Mouse (Mus musculus): ENCODE measurements around the gene Hist1h4c. TPM values are rescaled to one million over a fixed set of nuclear protein-coding genes. Genes with fewer than 3 reads are reported as not detected.
A peak's percentile ranks its signal among the peaks of the same experiment; 100 is the strongest.

Gene Hist1h4c
- polyA plus RNA-seq, 1 experiment from 2014 or later, result 3.2 TPM

DNA sequence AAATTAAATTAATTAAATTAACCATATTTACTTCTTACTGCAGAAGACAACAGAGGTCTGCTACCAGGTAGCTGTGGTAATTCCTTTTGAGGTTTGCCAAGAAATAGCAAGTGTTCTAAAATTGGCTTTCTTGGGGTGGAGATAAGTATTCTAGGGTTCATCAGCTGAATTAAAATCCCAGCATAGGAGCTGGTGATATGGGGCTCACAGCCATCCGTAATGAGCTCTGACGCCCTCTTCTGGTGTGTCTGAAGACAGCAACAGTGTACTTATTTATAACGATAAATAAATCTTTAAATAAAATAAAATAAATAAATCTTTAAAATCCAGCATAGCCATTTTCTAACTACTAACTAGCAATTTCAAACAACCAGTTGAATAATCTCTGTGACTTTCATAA lies 1.5 kb upstream of the Hist1h4c start:
- Histone ChIP-seq H3K4me1 (replicated peaks; ENCODE audit: control insufficient read depth, insufficient read depth) (no peaks in the 10 kb centered on the region), H3K36me3 (ENCODE audit: control insufficient read depth, insufficient read depth, low read length) (no peaks in the 10 kb centered on the region), H3K4me2 (replicated peaks; ENCODE audit: low read depth) (no peak overlapping the region), H3K9ac (ENCODE audit: low read length) (no peak overlapping the region), H3K9me3 (ENCODE audit: control insufficient read depth, low read length) (no peaks in the 10 kb centered on the region), H3K27ac (replicated peaks) (no peak overlapping the region), H3K27me3 (ENCODE audit: control insufficient read depth, insufficient read depth, low read length) (no peaks in the 10 kb centered on the region), H3K4me3 (ENCODE audit: low read depth, low read length) (no peak overlapping the region)
- DNase-seq (ENCODE audit: low spot score), result no peak
- no peak for ATAC-seq (ENCODE audit: low FRiP score, low TSS enrichment)
- 61% methylated on average over 3 of the region's 3 CpGs for WGBS
- peak; percentile 30 for TF ChIP-seq CTCF (IDR thresholded peaks at IDR 0.05; ENCODE audit: low read depth)
- TF ChIP-seq EP300 (optimal IDR thresholded peaks at IDR 0.05), result no peak

DNA sequence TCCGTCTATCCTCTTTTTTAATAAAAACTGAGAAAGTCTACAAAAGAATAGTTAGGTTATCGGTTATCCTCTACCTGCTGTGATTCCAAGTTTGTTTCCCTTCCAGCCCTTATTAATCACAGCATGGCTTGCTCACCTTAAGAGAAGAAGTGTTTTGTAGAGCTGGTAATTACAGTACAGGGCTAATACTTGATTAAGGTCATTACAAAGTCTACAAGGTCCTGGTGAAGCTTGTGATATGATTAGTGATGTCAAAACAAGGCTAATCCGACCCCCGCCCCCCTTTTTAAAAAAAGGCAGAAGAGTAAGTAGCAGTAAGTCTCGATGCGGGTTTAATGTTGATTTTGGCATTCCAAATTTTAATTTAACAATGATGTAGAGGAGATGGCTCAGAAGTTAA lies 742 bp upstream of the Hist1h4c start:
- Histone ChIP-seq H3K27ac (replicated peaks) (no peak overlapping the region), H3K4me3 (ENCODE audit: low read depth, low read length) (no peak overlapping the region), H3K27me3 (ENCODE audit: control insufficient read depth, insufficient read depth, low read length) (no peaks in the 10 kb centered on the region), H3K4me1 (replicated peaks; ENCODE audit: control insufficient read depth, insufficient read depth) (no peaks in the 10 kb centered on the region), H3K4me2 (replicated peaks; ENCODE audit: low read depth) (peak overlapping the region; percentile 45; the same call in 1 of the 2 replicates), H3K36me3 (ENCODE audit: control insufficient read depth, insufficient read depth, low read length) (no peaks in the 10 kb centered on the region), H3K9me3 (ENCODE audit: control insufficient read depth, low read length) (no peaks in the 10 kb centered on the region), H3K9ac (ENCODE audit: low read length) (0 out of 2 replicates have a peak overlapping the region, but pooled peaks have one; percentile 28)
- TF ChIP-seq CTCF (IDR thresholded peaks at IDR 0.05; ENCODE audit: low read depth) (no peak), EP300 (optimal IDR thresholded peaks at IDR 0.05) (no peak)
- DNase-seq (ENCODE audit: low spot score), result no peak
- no peak for ATAC-seq (ENCODE audit: low FRiP score, low TSS enrichment)
- WGBS, result 45% methylated on average over 6 of the region's 6 CpGs

DNA sequence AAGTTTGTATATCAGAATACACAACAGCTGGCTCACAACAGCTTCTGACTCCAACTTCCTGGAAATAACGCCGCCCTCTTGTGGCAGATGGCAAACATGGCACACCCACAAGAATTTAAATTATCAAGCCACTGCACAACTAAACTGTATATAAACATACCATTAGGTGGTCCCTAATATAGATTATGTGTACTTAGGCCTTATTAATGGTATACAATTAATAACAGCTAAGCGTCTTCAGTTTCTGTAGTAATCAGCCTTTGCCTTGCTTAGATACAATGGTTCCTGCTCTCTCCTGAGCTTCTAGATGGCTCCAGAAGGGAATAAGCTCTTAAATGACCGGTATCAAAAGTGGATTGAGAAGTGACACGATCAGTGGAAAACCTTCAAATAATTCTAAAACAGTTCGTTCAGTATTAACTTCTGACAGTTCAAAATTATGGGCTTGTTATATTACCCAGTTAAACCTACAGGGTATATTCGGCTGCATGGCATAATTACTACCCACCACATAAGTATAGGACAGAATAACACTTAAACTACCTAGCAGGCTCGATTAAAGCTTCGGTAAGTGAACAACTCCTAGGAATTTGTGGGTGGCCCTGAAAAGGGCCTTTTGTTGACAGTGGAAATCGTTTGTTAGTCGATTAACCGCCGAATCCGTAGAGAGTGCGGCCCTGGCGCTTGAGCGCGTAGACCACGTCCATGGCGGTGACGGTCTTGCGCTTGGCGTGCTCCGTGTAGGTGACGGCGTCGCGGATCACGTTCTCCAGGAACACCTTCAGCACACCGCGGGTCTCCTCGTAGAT lies 559 bp downstream of the Hist1h4c start:
- H3K4me2 ChIP-seq (replicated peaks; ENCODE audit: low read depth), result peak overlapping the region; percentile 63
- TF ChIP-seq CTCF (IDR thresholded peaks at IDR 0.05; ENCODE audit: low read depth), result peak; percentile 88
- TF ChIP-seq EP300 (optimal IDR thresholded peaks at IDR 0.05), result no peak
- ATAC-seq (ENCODE audit: low FRiP score, low TSS enrichment) (peak; percentile 3), DNase-seq (ENCODE audit: low spot score) (peak; percentile 70)
- peak overlapping the region; percentile 77 for H3K27ac ChIP-seq (replicated peaks)
- H3K27me3 ChIP-seq (ENCODE audit: control insufficient read depth, insufficient read depth, low read length), result no peaks in the 10 kb centered on the region
- no peaks in the 10 kb centered on the region for H3K36me3 ChIP-seq (ENCODE audit: control insufficient read depth, insufficient read depth, low read length)
- peak overlapping the region; percentile 40 for H3K4me3 ChIP-seq (ENCODE audit: low read depth, low read length)
- under 1% methylated on average over 21 of the region's 32 CpGs for WGBS
- no peaks in the 10 kb centered on the region for H3K9me3 ChIP-seq (ENCODE audit: control insufficient read depth, low read length)
- peak overlapping the region; percentile 61 for H3K9ac ChIP-seq (ENCODE audit: low read length)
- H3K4me1 ChIP-seq (replicated peaks; ENCODE audit: control insufficient read depth, insufficient read depth), result no peaks in the 10 kb centered on the region

DNA sequence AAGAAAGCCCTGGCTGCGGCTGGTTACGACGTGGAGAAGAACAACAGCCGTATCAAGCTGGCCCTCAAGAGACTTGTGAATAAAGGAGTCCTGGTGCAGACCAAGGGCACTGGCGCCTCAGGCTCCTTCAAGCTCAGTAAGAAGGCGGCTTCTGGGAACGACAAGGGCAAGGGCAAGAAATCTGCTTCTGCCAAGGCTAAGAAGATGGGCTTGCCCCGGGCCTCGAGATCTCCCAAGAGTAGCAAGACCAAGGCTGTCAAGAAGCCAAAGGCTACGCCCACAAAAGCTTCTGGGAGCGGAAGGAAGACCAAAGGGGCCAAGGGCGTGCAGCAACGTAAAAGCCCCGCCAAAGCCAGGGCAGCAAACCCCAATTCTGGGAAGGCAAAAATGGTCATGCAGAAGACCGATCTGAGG lies 2.2 kb downstream of the Hist1h4c start:
- no peak overlapping the region for H3K4me3 ChIP-seq (ENCODE audit: low read depth, low read length)
- H3K4me2 ChIP-seq (replicated peaks; ENCODE audit: low read depth), result no peak overlapping the region
- no peak overlapping the region for H3K9ac ChIP-seq (ENCODE audit: low read length)
- DNase-seq (ENCODE audit: low spot score), result no peak
- H3K4me1 ChIP-seq (replicated peaks; ENCODE audit: control insufficient read depth, insufficient read depth), result no peaks in the 10 kb centered on the region
- H3K27me3 ChIP-seq (ENCODE audit: control insufficient read depth, insufficient read depth, low read length), result no peaks in the 10 kb centered on the region
- H3K36me3 ChIP-seq (ENCODE audit: control insufficient read depth, insufficient read depth, low read length), result no peaks in the 10 kb centered on the region
- WGBS, result 67% methylated on average over 15 of the region's 15 CpGs
- no peak for ATAC-seq (ENCODE audit: low FRiP score, low TSS enrichment)
- TF ChIP-seq EP300 (optimal IDR thresholded peaks at IDR 0.05) (no peak), CTCF (IDR thresholded peaks at IDR 0.05; ENCODE audit: low read depth) (no peak)
- H3K27ac ChIP-seq (replicated peaks), result no peak overlapping the region
- H3K9me3 ChIP-seq (ENCODE audit: control insufficient read depth, low read length), result no peaks in the 10 kb centered on the region

DNA sequence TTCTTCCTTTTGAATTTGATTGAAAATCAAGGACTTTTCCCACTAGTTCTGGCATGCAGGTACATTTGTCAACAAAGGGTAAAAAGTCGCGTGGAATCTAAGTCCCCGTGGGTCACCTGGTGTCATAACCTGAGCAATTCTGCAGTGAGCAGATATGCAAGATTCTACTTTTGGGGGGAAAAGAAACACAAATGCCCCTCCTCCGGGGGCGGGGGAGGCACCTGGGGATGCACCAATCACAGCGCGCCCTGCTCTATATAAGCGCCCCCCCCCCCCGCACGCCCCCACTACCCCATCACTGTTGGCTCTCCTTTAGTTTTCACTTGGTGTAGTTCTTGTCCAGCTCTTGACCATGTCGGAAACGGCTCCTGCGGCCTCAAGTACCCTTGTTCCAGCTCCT lies 2.7 kb downstream of the Hist1h4c start, which contains the start of gene Hist1h1t:
Gene Hist1h1t, plus strand, starts transcription at position 301 of the 400 bp plus-strand sequence.
- Histone ChIP-seq H3K4me1 (replicated peaks; ENCODE audit: control insufficient read depth, insufficient read depth) (no peaks in the 10 kb centered on the region), H3K9ac (ENCODE audit: low read length) (no peak within 1 kb of the TSS), H3K4me2 (replicated peaks; ENCODE audit: low read depth) (no peak within 1 kb of the TSS), H3K27ac (replicated peaks) (no peak within 1 kb of the TSS), H3K36me3 (ENCODE audit: control insufficient read depth, insufficient read depth, low read length) (no peaks in the 10 kb centered on the region), H3K4me3 (ENCODE audit: low read depth, low read length) (no peak within 1 kb of the TSS), H3K9me3 (ENCODE audit: control insufficient read depth, low read length) (no peaks in the 10 kb centered on the region), H3K27me3 (ENCODE audit: control insufficient read depth, insufficient read depth, low read length) (no peaks in the 10 kb centered on the region)
- ATAC-seq (ENCODE audit: low FRiP score, low TSS enrichment) (no peak), DNase-seq (ENCODE audit: low spot score) (no peak)
- TF ChIP-seq CTCF (IDR thresholded peaks at IDR 0.05; ENCODE audit: low read depth), result no peak
- no peak for TF ChIP-seq EP300 (optimal IDR thresholded peaks at IDR 0.05)
- WGBS, result 57% methylated on average over 10 of the region's 13 CpGs

DNA sequence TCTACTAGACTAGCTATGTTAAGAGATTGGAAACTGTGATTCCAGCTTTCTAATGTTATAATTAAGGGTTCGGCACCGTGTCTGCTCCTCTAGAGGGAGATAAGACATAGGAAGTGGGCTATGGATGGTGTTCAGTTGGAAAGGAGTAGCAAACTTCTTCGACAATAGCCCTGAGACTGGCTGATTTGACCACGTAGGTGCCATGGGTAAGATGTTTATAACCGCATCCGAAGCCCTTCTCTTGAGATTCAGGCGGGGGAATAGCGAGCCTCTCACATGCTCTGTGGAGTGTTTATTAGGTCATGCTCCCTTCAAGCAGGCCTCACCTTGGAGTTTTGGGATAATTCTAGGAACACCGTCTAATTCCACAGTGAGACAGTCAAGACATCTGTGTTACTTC lies 3.3 kb downstream of the Hist1h4c start:
- H3K9ac ChIP-seq (ENCODE audit: low read length), result no peak overlapping the region
- H3K4me3 ChIP-seq (ENCODE audit: low read depth, low read length), result no peak overlapping the region
- no peaks in the 10 kb centered on the region for H3K27me3 ChIP-seq (ENCODE audit: control insufficient read depth, insufficient read depth, low read length)
- ATAC-seq (ENCODE audit: low FRiP score, low TSS enrichment), result no peak
- H3K4me2 ChIP-seq (replicated peaks; ENCODE audit: low read depth), result no peak overlapping the region
- TF ChIP-seq EP300 (optimal IDR thresholded peaks at IDR 0.05) (no peak), CTCF (IDR thresholded peaks at IDR 0.05; ENCODE audit: low read depth) (no peak)
- no peaks in the 10 kb centered on the region for H3K9me3 ChIP-seq (ENCODE audit: control insufficient read depth, low read length)
- DNase-seq (ENCODE audit: low spot score), result no peak
- no peak overlapping the region for H3K27ac ChIP-seq (replicated peaks)
- no peaks in the 10 kb centered on the region for H3K4me1 ChIP-seq (replicated peaks; ENCODE audit: control insufficient read depth, insufficient read depth)
- H3K36me3 ChIP-seq (ENCODE audit: control insufficient read depth, insufficient read depth, low read length), result no peaks in the 10 kb centered on the region
- WGBS, result 92% methylated on average over 9 of the region's 9 CpGs
